Mouse (Mus musculus) MEL (cell line): ENCODE measurements at regions not wholly inside any gene's neighbourhood (a gene's known extent, or its start where the extent isn't known, plus 50 kb on each side); places are given as distances from the start of the nearest gene placed in this dataset.

Experiments used
- DNase-seq: peaks from one replicate; pipeline ENCODE4 v3.0.0; 2011; ENCODE audit warnings: low read depth, low spot score
- H3K27ac ChIP-seq: 2 replicates; pipeline ENCODE4 v1.5.1; 2012; ENCODE audit warnings: low read depth, mild to moderate bottlenecking, control low read depth, low read length, moderate library complexity; ENCODE audit not compliant: control insufficient read depth
- H3K27me3 ChIP-seq, 2 experiments: fragments of 150-350 bp in 1 of 2; sonication (generic) in 1 of 2; 2 replicates each; pipeline ENCODE4 v1.6.1; 2012; ENCODE audit warnings: low read length in 2 of 2, mild to moderate bottlenecking in 2 of 2, improper control_type of control experiment in 1 of 2, moderate library complexity in 1 of 2; ENCODE audit not compliant: insufficient read depth in 2 of 2, control insufficient read depth in 1 of 2
- H3K36me3 ChIP-seq, 2 experiments: 2 replicates each; pipeline ENCODE4 v1.6.1; 2012 to 2014; ENCODE audit warnings: low read length in 2 of 2, improper control_type of control experiment in 1 of 2, inconsistent platforms in 1 of 2, mild to moderate bottlenecking in 1 of 2; ENCODE audit not compliant: insufficient read depth in 2 of 2, control insufficient read depth in 1 of 2
- H3K4me1 ChIP-seq, 2 experiments: fragments of 150-350 bp in 1 of 2; sonication (generic) in 1 of 2; 2 replicates each; pipeline ENCODE4 v1.6.1; 2012; ENCODE audit warnings: low read length in 2 of 2, improper control_type of control experiment in 1 of 2, mild to moderate bottlenecking in 1 of 2; ENCODE audit not compliant: insufficient read depth in 2 of 2, control insufficient read depth in 1 of 2
- H3K4me3 ChIP-seq, 2 experiments: fragments of 150-350 bp in 1 of 2; sonication (generic) in 1 of 2; 2 replicates each; pipeline ENCODE4 v1.5.1; 2012; ENCODE audit warnings: low read depth in 2 of 2, low read length in 2 of 2, mild to moderate bottlenecking in 2 of 2, moderate library complexity in 2 of 2, control low read depth in 1 of 2, improper control_type of control experiment in 1 of 2; ENCODE audit not compliant: control insufficient read depth in 1 of 2, insufficient read depth in 1 of 2
- H3K79me2 ChIP-seq: 2 replicates; pipeline ENCODE4 v1.6.1; 2012; ENCODE audit warnings: mild to moderate bottlenecking, low read length, moderate library complexity; ENCODE audit not compliant: control insufficient read depth, poor library complexity, insufficient read depth
- H3K9ac ChIP-seq: 2 replicates; pipeline ENCODE4 v1.6.1; 2012; ENCODE audit warnings: low read depth, mild to moderate bottlenecking, control low read depth, low read length, moderate library complexity; ENCODE audit not compliant: control insufficient read depth, poor library complexity, severe bottlenecking
- H3K9me3 ChIP-seq: fragments of 150-350 bp; sonication (generic); replicated peaks from 2 replicates; pipeline ENCODE4 v1.6.1; 2012; ENCODE audit warnings: mild to moderate bottlenecking, low read length, improper control_type of control experiment, moderate library complexity; ENCODE audit not compliant: insufficient read depth
- BHLHE40 ChIP-seq: IDR thresholded peaks from 2 replicates; pipeline ENCODE4 v1.6.1; 2012; ENCODE audit warnings: low read depth, mild to moderate bottlenecking, inconsistent platforms, low read length, improper control_type of control experiment, borderline replicate concordance
- CHD1 ChIP-seq: IDR thresholded peaks from 2 replicates; pipeline ENCODE4 v1.6.1; 2012; ENCODE audit warnings: low read depth, mild to moderate bottlenecking, inconsistent platforms, low read length, improper control_type of control experiment
- CHD2 ChIP-seq: IDR thresholded peaks from 2 replicates; pipeline ENCODE4 v1.6.1; 2011; ENCODE audit warnings: low read length, improper control_type of control experiment
- CTCF ChIP-seq, 3 experiments: IDR thresholded peaks in 2 of 3; conservative IDR thresholded peaks in 1 of 3; 2 replicates each; pipeline ENCODE4 v1.5.1; 2011 to 2012; ENCODE audit warnings: low read length in 3 of 3, low read depth in 2 of 3, mild to moderate bottlenecking in 2 of 3, improper control_type of control experiment in 1 of 3, inconsistent platforms in 1 of 3, mixed read lengths in 1 of 3, moderate library complexity in 1 of 3; ENCODE audit not compliant: control insufficient read depth in 1 of 3, insufficient read depth in 1 of 3, poor library complexity in 1 of 3, severe bottlenecking in 1 of 3
- E2F4 ChIP-seq: IDR thresholded peaks from 2 replicates; pipeline ENCODE4 v1.6.1; 2011; ENCODE audit warnings: low read depth, low read length, improper control_type of control experiment, borderline replicate concordance
- ELF1 ChIP-seq: IDR thresholded peaks from 2 replicates; pipeline ENCODE4 v1.6.1; 2014; ENCODE audit warnings: low read depth, mild to moderate bottlenecking, inconsistent platforms, low read length, improper control_type of control experiment, moderate library complexity
- EP300 ChIP-seq, 2 experiments: IDR thresholded peaks; 2 replicates each; pipeline ENCODE4 v1.6.1; 2011; ENCODE audit warnings: improper control_type of control experiment in 2 of 2, low read length in 2 of 2, low read depth in 1 of 2, mild to moderate bottlenecking in 1 of 2
- ETS1 ChIP-seq: IDR thresholded peaks from 2 replicates; pipeline ENCODE4 v1.6.1; 2012; ENCODE audit warnings: low read depth, mild to moderate bottlenecking, inconsistent platforms, low read length, improper control_type of control experiment, moderate library complexity
- GABPA ChIP-seq: IDR thresholded peaks from 2 replicates; pipeline ENCODE4 v1.6.1; 2012; ENCODE audit warnings: low read depth, mild to moderate bottlenecking, inconsistent platforms, low read length, improper control_type of control experiment, moderate library complexity
- GATA1 ChIP-seq: IDR thresholded peaks from 2 replicates; pipeline ENCODE4 v1.6.1; 2011; ENCODE audit warnings: low read depth, low read length, improper control_type of control experiment
- JUND ChIP-seq: IDR thresholded peaks from 2 replicates; pipeline ENCODE4 v1.6.1; 2011; ENCODE audit warnings: low read depth, mild to moderate bottlenecking, improper control_type of control experiment, low read length
- KAT2A ChIP-seq: conservative IDR thresholded peaks from 2 replicates; pipeline ENCODE4 v1.6.1; 2012; ENCODE audit warnings: low read depth, low read length, improper control_type of control experiment, inconsistent platforms
- MAFK ChIP-seq: IDR thresholded peaks from 2 replicates; pipeline ENCODE4 v1.6.1; 2011; ENCODE audit warnings: low read depth, mild to moderate bottlenecking, low read length, improper control_type of control experiment, borderline replicate concordance
- MAX ChIP-seq: IDR thresholded peaks from 2 replicates; pipeline ENCODE4 v1.6.1; 2011; ENCODE audit warnings: low read length, improper control_type of control experiment
- MAZ ChIP-seq: IDR thresholded peaks from 2 replicates; pipeline ENCODE4 v1.6.1; 2012; ENCODE audit warnings: low read depth, mild to moderate bottlenecking, inconsistent platforms, low read length, improper control_type of control experiment
- MXI1 ChIP-seq: IDR thresholded peaks from 2 replicates; pipeline ENCODE4 v1.6.1; 2011; ENCODE audit warnings: mild to moderate bottlenecking, low read depth, low read length, improper control_type of control experiment
- MYB ChIP-seq: IDR thresholded peaks from 2 replicates; pipeline ENCODE4 v1.6.1; 2011; ENCODE audit warnings: mild to moderate bottlenecking, low read depth, low read length, improper control_type of control experiment
- NELFE ChIP-seq: IDR thresholded peaks from 2 replicates; pipeline ENCODE4 v1.6.1; 2011; ENCODE audit warnings: low read depth, low read length, improper control_type of control experiment
- POLR2A ChIP-seq, 2 experiments: IDR thresholded peaks; 2 replicates each; pipeline ENCODE4 v1.6.1; 2011 to 2012; ENCODE audit warnings: low read length in 2 of 2, mild to moderate bottlenecking in 2 of 2, control low read depth in 1 of 2, improper control_type of control experiment in 1 of 2, low read depth in 1 of 2, moderate library complexity in 1 of 2; ENCODE audit not compliant: control insufficient read depth in 1 of 2, insufficient read depth in 1 of 2, poor library complexity in 1 of 2
- POLR2AphosphoS5 ChIP-seq: IDR thresholded peaks from 2 replicates; pipeline ENCODE4 v1.6.1; 2012; ENCODE audit warnings: low read depth, borderline replicate concordance, mild to moderate bottlenecking, inconsistent platforms, low read length, moderate library complexity, mixed read lengths
- TAL1 ChIP-seq: IDR thresholded peaks from 2 replicates; pipeline ENCODE4 v1.6.1; 2012; ENCODE audit warnings: mild to moderate bottlenecking, inconsistent platforms, low read length, moderate library complexity, mixed read lengths
- TBP ChIP-seq: IDR thresholded peaks from 2 replicates; pipeline ENCODE4 v1.8.0; 2011; ENCODE audit warnings: low read depth, low read length, improper control_type of control experiment
- UBTF ChIP-seq: IDR thresholded peaks from 2 replicates; pipeline ENCODE4 v1.6.1; 2012; ENCODE audit warnings: low read depth, mild to moderate bottlenecking, inconsistent platforms, low read length, improper control_type of control experiment, moderate library complexity, borderline replicate concordance; ENCODE audit not compliant: insufficient read depth
- USF1 ChIP-seq: IDR thresholded peaks from 2 replicates; pipeline ENCODE4 v1.6.1; 2014; ENCODE audit warnings: low read depth, mild to moderate bottlenecking, inconsistent platforms, low read length, improper control_type of control experiment, moderate library complexity
- ZC3H11A ChIP-seq: IDR thresholded peaks from 2 replicates; pipeline ENCODE4 v1.6.1; 2012; ENCODE audit warnings: low read depth, mild to moderate bottlenecking, inconsistent platforms, low read length, improper control_type of control experiment
- ZMIZ1 ChIP-seq: IDR thresholded peaks from 2 replicates; pipeline ENCODE4 v1.6.1; 2012; ENCODE audit warnings: low read depth, mild to moderate bottlenecking, inconsistent platforms, low read length, improper control_type of control experiment, moderate library complexity
- ZNF384 ChIP-seq: IDR thresholded peaks from 2 replicates; pipeline ENCODE4 v1.6.1; 2012; ENCODE audit warnings: low read depth, mild to moderate bottlenecking, inconsistent platforms, low read length, improper control_type of control experiment

DNA sequence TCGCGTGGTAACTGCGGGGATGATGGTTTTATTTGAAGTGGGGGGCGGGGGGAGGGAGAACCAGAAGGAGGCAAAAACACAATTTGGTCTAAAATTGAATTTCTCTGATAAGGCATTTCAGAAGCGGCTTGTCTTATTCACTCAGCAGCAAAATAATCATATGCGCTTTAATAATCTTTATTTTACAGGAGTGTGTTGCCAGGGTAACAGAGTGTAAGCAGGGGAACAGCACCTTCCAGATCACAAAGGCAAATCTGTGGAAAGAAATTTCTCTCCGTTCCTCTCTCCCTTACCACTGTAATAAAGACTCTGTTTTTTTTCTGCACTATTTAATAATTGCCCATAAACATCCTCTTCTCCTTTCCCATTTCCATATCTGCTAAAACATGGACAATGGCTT lies 306.2 kb upstream of the Pmfbp1 start:
- no peak for DNase-seq
- H3K4me3 ChIP-seq, result no peak overlapping the region
- H3K9ac ChIP-seq, result no peak overlapping the region
- no peaks in the 10 kb centered on the region for H3K36me3 ChIP-seq
- H3K27me3 ChIP-seq, result no peaks in the 10 kb centered on the region
- no peaks in the 10 kb centered on the region for H3K79me2 ChIP-seq
- H3K27ac ChIP-seq, result no peak overlapping the region
- H3K9me3 ChIP-seq, result no peaks in the 10 kb centered on the region
- TF ChIP-seq CTCF (IDR thresholded peaks at IDR 0.05 in 2 of 3, conservative IDR thresholded peaks at IDR 0.05 in 1 of 3; ENCODE audit: control insufficient read depth in 1 of 3, insufficient read depth in 1 of 3, low read depth in 2 of 3, low read length in 3 of 3, poor library complexity in 1 of 3, severe bottlenecking in 1 of 3) (no peak), MAX (no peak), MXI1 (no peak), KAT2A (no peak), JUND (no peak), CHD2 (no peak), ZC3H11A (no peak), TAL1 (no peak), E2F4 (no peak)
- TF ChIP-seq, all 39 proteins: peak for 0
- H3K4me1 ChIP-seq, result no peaks in the 10 kb centered on the region

DNA sequence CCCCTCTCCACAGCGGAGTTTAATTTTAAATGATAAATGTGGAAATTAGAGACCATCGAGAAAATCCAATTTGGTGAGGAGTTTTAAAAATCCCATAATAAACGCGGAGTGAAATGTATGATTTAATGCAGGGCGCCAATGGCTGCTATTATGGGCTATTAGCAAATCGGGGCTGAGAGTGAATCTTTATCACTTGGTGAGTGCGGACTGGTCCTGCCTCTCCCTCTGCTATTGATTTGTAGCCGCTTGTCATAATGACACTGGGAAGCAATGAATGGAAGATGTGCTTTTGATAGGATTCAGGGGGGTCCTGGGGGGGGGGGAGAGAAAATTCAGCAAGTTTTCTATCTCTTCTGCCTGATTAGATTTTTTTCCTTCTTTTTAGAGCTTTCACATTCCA lies 279.6 kb upstream of the Pmfbp1 start:
- Histone ChIP-seq H3K27me3 (no peaks in the 10 kb centered on the region), H3K9ac (no peak overlapping the region), H3K4me3 (no peak overlapping the region), H3K79me2 (no peaks in the 10 kb centered on the region), H3K27ac (no peak overlapping the region), H3K4me1 (no peaks in the 10 kb centered on the region), H3K36me3 (no peaks in the 10 kb centered on the region), H3K9me3 (no peaks in the 10 kb centered on the region)
- no peak for TF ChIP-seq ZC3H11A
- TF ChIP-seq NELFE, result no peak
- TF ChIP-seq CTCF (IDR thresholded peaks at IDR 0.05 in 2 of 3, conservative IDR thresholded peaks at IDR 0.05 in 1 of 3; ENCODE audit: control insufficient read depth in 1 of 3, insufficient read depth in 1 of 3, low read depth in 2 of 3, low read length in 3 of 3, poor library complexity in 1 of 3, severe bottlenecking in 1 of 3), result no peak
- TF ChIP-seq MAX, result no peak
- TF ChIP-seq GATA1, result no peak
- TF ChIP-seq CHD1, result no peak
- TF ChIP-seq E2F4, result no peak
- no peak for TF ChIP-seq MAFK
- TF ChIP-seq MXI1, result no peak
- no peak for TF ChIP-seq MAZ
- TF ChIP-seq POLR2AphosphoS5, result no peak
- no peak for DNase-seq

DNA sequence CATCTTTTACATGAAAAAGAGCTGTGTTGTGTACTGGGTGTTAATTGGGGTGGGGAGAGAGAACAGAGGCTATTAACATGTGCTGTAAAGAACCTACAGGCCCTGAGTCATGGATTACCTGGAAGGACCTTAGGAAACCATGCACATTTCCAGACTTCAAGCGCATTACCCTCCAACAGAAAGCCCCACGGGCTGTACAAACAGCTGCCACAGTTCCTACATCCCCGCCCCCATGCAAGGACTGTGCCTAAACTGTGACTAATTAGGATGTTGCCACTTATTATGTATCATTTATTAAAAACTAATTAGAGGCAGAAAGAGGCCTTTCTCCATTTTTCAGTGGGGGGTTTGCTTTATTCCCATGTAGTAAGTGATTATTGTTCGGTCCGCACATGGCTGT lies 277.5 kb upstream of the Pmfbp1 start:
- no peak overlapping the region for H3K27ac ChIP-seq
- H3K9ac ChIP-seq, result no peak overlapping the region
- H3K79me2 ChIP-seq, result no peaks in the 10 kb centered on the region
- no peaks in the 10 kb centered on the region for H3K36me3 ChIP-seq
- TF ChIP-seq ZNF384 (no peak), ELF1 (no peak), E2F4 (no peak), USF1 (no peak), POLR2A (IDR thresholded peaks at IDR 0.05; ENCODE audit: control insufficient read depth in 1 of 2, insufficient read depth in 1 of 2, low read depth in 1 of 2, low read length in 2 of 2, poor library complexity in 1 of 2) (no peak), UBTF (no peak), ETS1 (no peak), CHD2 (no peak), EP300 (IDR thresholded peaks at IDR 0.05; ENCODE audit: low read depth in 1 of 2, low read length in 2 of 2) (no peak), BHLHE40 (no peak), MAFK (no peak), ZMIZ1 (no peak), TBP (no peak), MYB (no peak), GABPA (no peak), POLR2AphosphoS5 (no peak)
- no peak for DNase-seq
- no peaks in the 10 kb centered on the region for H3K9me3 ChIP-seq
- H3K4me1 ChIP-seq, result no peaks in the 10 kb centered on the region
- H3K4me3 ChIP-seq, result no peak overlapping the region
- no peaks in the 10 kb centered on the region for H3K27me3 ChIP-seq
